22 mouse cellular contexts compared by ENCODE assay signal in genomic region chr3:11456855-11457254, GRCm38 (mm10).
DNase-seq lines count a peak whose midpoint lies in the region; ATAC-seq lines count a peak whose summit lies in the region.
"Had no signal": no experiment of that assay in that cellular context is flagged by ENCODE, and none has a peak within 500 bp of the region (broad histone marks: within the 10 kb centered on the region; RNA-seq: fewer than 3 reads in every experiment).

No protein-coding gene starts in this region.

- ATAC-seq in common myeloid progenitor, adult 5-6 weeks (replicated peaks; ENCODE audit: low read depth, poor library complexity, severe bottlenecking): peak; percentile 79
- ATAC-seq in hematopoietic stem cell, adult 5-6 weeks (replicated peaks in 1 of 2; ENCODE audit: insufficient read depth in 1 of 2, low FRiP score in 2 of 2, low TSS enrichment in 1 of 2, low read depth in 1 of 2, poor library complexity in 2 of 2, severe bottlenecking in 2 of 2): peak; percentile 68 to 69
- no peak for ATAC-seq in megakaryocyte-erythroid progenitor cell, adult 5-6 weeks (replicated peaks; ENCODE audit: low FRiP score, low TSS enrichment, poor library complexity, severe bottlenecking)
- ATAC-seq: activated CD4-positive, CD25-positive, alpha-beta regulatory T cell, adult 4 months; CD4-positive, CD25-positive, alpha-beta regulatory T cell, adult 4 months; forebrain, embryonic 14.5 days; forebrain, postnatal 0 days; Patski had no signal

- DNase-seq in heart, adult 11 months: peak; percentile 30
- DNase-seq in heart, adult 8-10 months (ENCODE audit: low spot score): no peak
- DNase-seq in kidney, adult 8-10 months: no peak
- no peak for DNase-seq in spleen, postnatal 36 days (ENCODE audit: low spot score in 2 of 2)
- DNase-seq: adrenal gland, adult 8-10 months; adrenal gland, postnatal 14 days; adrenal gland, postnatal 36 days; B cell, adult 2 months; cerebellum, adult 11-12 months; cerebellum, adult 2 months; cerebellum, adult 9-10 months; cerebellum, postnatal 10 days; cerebellum, postnatal 25 days; embryo, embryonic 11 days; forebrain, postnatal 0 days had no signal
